Mouse (Mus musculus) ovary, adult 10 weeks (tissue): ENCODE results near the gene Mapk1ip1l. TPM values are rescaled to one million over a fixed set of nuclear protein-coding genes. Genes with fewer than 3 reads are reported as not detected.

Experiments
- polyA plus RNA-seq: library from polyadenylated mRNA; stranded (reverse); fragments of 350-450 nt; fragmentation: Illumina TruSeq; extraction: RNeasy Lipid Tissue Mini Kit (QIAGEN cat#74804); gene quantifications from one replicate; pipeline ENCODE4 v1.2.3, GENCODE M21; 2014

Gene Mapk1ip1l
- 132 TPM for polyA plus RNA-seq

DNA sequence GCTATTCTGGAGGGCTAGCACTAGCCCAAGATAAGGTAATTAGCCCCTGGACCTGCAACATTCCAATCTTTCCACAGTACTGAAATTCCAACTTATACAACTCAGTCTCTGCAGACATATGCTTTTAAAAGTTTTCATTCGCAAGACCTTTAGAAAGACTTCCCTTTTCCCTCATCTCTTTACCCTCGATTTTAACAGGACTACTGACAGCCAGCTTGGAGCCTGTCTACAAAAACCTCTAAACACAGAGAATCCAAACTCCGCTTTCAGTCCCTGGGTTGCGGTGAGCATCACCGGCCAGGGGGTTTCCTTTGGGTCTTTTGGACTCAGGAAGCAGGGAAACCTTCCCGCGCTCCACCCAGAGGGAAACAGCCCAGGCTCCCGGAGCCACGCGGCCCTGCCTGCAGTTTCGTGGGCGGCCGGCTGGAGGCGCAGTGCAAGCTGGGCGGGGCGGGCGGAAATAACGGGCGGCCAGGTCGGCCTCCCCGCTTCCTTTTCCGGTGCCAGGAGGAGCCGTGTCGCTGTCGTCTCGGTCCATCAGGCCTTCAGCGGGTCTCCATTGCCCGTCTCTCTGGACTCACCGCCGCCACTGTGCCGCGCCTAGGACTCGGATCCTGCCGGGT lies at the start of gene Mapk1ip1l:
TSS of gene Mapk1ip1l (plus strand) at position 482 of the 623 bp plus-strand sequence.

DNA sequence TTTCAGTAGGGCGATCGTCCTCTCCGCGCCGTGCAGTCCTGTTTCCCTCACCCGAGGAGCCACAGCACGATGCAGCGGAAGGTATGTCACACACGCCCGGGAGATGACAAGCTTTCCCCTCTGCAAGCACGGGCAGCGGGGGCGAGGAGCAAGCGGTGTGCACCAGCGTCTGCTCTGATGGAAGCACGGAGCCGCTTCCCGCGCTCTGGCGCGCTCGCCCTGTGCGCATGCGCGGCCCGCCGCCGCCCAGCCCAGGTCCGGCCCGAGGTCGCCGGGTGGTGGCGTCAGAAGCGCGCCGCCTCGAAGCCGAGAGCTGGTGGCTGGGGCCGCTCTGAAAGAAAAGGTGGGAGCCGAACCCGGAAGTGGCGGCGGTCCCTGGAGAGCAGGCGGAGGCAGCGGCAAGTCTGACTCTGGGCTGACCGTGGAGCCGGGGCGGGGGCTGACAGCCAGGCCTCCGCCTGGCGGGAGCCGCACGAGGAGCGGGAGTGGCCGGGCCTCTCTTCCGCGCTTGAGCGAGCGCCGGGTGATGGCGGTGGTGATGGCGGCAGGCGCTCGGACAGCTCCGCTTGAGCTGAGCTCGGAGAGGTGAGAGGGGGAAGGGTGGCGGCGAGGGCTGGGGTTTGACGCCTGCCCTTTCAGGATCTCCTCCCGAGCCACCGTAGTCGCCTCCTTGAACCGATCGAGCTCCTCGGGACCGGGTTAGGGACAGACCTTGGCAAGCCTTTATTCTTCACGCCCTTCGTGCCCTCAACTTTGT lies 21.3 kb upstream of the Mapk1ip1l start, which contains the start of the genes Wdhd1 and Socs4:
TSS of gene Wdhd1 (minus strand) at position 221 of the 757 bp plus-strand sequence.
TSS of gene Socs4 (plus strand) at position 295 of the 757 bp plus-strand sequence.

GRCm38 (mm10) chr14:47367461-47367860 lies 69.4 kb downstream of the Mapk1ip1l start, which contains the start of gene Lgals3:
Gene Lgals3 (plus strand): TSS chr14:47367751.

Other genes with a start within 250 kb of the Mapk1ip1l start
- 24.4 TPM for gene Gch1, start 108.9 kb upstream of the Mapk1ip1l start, polyA plus RNA-seq
- 19.7 TPM for gene Wdhd1, start 21.4 kb upstream of the Mapk1ip1l start, polyA plus RNA-seq
- 61.4 TPM for gene Socs4, start 21.3 kb upstream of the Mapk1ip1l start, polyA plus RNA-seq
- gene Lgals3, start 69.5 kb downstream of the Mapk1ip1l start, polyA plus RNA-seq, result 27.6 TPM
- gene Dlgap5, start 120.1 kb downstream of the Mapk1ip1l start, polyA plus RNA-seq, result 8.6 TPM
- 24.4 TPM for gene Fbxo34, start 152.2 kb downstream of the Mapk1ip1l start, polyA plus RNA-seq